Mouse (Mus musculus) hindbrain, postnatal 0 days (tissue): ENCODE results near the gene Rundc1. TPM values are rescaled to one million over a fixed set of nuclear protein-coding genes. Genes with fewer than 3 reads are reported as not detected.
"Not testable (repeated sequence)": the region's sequence is repeated elsewhere in the genome, so short reads cannot be mapped to it uniquely, and the experiment has no call there.

Source experiments
- ATAC-seq: fragments of 200-750 bp; cut with Nextera tagmentation; 2 replicates; pipeline ENCODE4 v1.8.0; 2017; ENCODE audit warnings: mild to moderate bottlenecking, moderate TSS enrichment, moderate library complexity
- DNase-seq: peaks from one replicate; pipeline ENCODE4 v3.0.0-alpha.2; 2015; ENCODE audit warnings: low spot score
- H3K27ac ChIP-seq: fragments of 300-500 bp; sonication (generic); 2 replicates; pipeline ENCODE4 v1.5.1; 2014; ENCODE audit warnings: mild to moderate bottlenecking
- H3K27me3 ChIP-seq: fragments of 300-500 bp; sonication (generic); 2 replicates; pipeline ENCODE4 v1.6.1; 2014; ENCODE audit warnings: low read length, mixed read lengths; ENCODE audit not compliant: insufficient read depth
- H3K36me3 ChIP-seq: fragments of 300-500 bp; sonication (generic); 2 replicates; pipeline ENCODE4 v1.6.1; 2014; ENCODE audit warnings: low read length, mixed read lengths; ENCODE audit not compliant: insufficient read depth
- H3K4me1 ChIP-seq: fragments of 300-500 bp; sonication (generic); 2 replicates; pipeline ENCODE4 v1.6.1; 2014; ENCODE audit warnings: antibody characterized with exemption, low read length, mixed read lengths; ENCODE audit not compliant: insufficient read depth
- H3K4me2 ChIP-seq: fragments of 300-500 bp; sonication (generic); 2 replicates; pipeline ENCODE4 v1.6.1; 2014; ENCODE audit warnings: low read depth, mild to moderate bottlenecking, low read length, moderate library complexity, mixed read lengths
- H3K4me3 ChIP-seq: fragments of 300-500 bp; sonication (generic); 2 replicates; pipeline ENCODE4 v1.5.1; 2014; ENCODE audit warnings: low read length
- H3K9ac ChIP-seq: fragments of 300-500 bp; sonication (generic); replicated peaks from 2 replicates; pipeline ENCODE4 v1.6.1; 2014; ENCODE audit warnings: mild to moderate bottlenecking, low read length, moderate library complexity, mixed read lengths
- H3K9me3 ChIP-seq: fragments of 300-500 bp; sonication (generic); 2 replicates; pipeline ENCODE4 v1.6.1; 2016; ENCODE audit warnings: low read length, mixed read lengths
- CTCF ChIP-seq: IDR thresholded peaks from 2 replicates; pipeline ENCODE4 v1.5.1; 2016; ENCODE audit warnings: antibody characterized with exemption, control low read depth, low read depth
- WGBS: fragments of 180-500 bp; shearing (Covaris S2); extraction: QIAGEN DNeasy Blood & Tissue Kit; methylation state at CpG from one replicate; pipeline ENCODE4 v1.1.7; 2014; 5-methylcytosine and 5-hydroxymethylcytosine counted together
- polyA plus RNA-seq: library from polyadenylated mRNA; unstranded; fragments of >200 nt; fragmentation: Nextera tagmentation; extraction: Ambion mirVana; gene quantifications from 2 replicates; pipeline ENCODE4 v1.2.1, GENCODE M21; 2015
- total RNA-seq: library from RNA; depleted of rRNA; stranded (reverse); fragments of >200 nt; gene quantifications from 2 replicates; pipeline ENCODE4 v1.2.3, GENCODE M21; 2014

Gene Rundc1
- total and polyA plus RNA-seq, 2 experiments from 2014 or later = 11.6 to 21.4 TPM

DNA sequence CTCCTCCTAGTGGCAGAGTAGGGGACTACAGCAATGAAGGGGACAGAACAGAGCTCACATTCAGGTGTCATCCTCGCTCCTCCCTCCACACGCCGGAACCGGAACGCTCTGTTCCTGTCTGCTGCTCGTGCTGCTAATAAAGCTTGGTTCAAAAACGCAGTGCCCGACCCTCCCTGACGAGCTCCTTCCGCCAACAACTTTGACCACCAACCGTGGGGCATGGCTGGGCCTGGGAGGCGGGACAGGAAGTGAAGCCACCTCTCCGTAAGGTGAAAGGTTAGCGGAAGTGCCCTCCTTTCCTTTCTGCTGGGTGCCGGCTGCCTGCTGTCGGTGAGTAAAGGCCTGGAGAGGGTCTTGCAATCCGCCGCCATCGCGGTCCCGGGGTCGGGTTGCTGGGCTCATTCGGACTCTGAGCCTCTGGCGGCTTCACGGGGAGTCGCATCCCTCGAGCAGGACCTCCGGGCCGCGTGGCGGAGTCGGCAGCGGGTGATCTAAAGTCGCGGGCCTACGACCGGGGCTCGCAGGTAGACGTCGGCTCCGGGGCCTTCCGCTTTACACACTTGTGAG, 17.3 kb downstream of the Rundc1 start, which contains the start of gene Rpl27:
Rpl27 (plus strand) TSS at position 172 of the 567 bp plus-strand sequence.
- Histone ChIP-seq H3K4me1 (no peaks in the 10 kb centered on the region), H3K4me2 (peak within 1 kb of the TSS; percentile 85), H3K27ac (peak within 1 kb of the TSS; percentile 95), H3K9ac (peak within 1 kb of the TSS; percentile 95), H3K27me3 (no peaks in the 10 kb centered on the region), H3K9me3 (no peaks in the 10 kb centered on the region), H3K36me3 (peaks cover 18% of the 10 kb centered on the region), H3K4me3 (peak within 1 kb of the TSS; percentile 79)
- DNase-seq (peak; percentile 99), ATAC-seq (peak; percentile 98)
- under 1% methylated on average over 42 of the region's 42 CpGs for WGBS
- TF ChIP-seq CTCF = peak; percentile 93

DNA sequence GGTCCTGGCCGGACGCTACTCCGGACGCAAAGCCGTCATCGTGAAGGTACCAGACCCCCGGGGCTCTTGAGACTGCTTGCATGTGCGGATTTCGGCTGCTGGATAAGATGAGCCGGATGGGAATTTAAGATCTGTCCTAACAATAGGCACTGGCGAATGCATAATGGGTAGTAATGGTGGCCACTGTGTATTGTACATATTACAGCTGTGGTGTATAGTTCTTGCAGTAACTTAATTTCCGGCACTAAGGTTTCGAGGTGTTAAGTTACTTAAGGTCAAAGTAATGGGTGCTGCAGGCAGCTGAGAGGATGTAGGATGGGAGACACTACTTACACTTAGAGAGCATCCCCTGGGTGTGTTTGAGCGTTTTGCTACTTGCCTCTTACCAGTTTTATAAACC, 17.9 kb downstream of the Rundc1 start:
- WGBS = 0% methylated on average over 14 of the region's 14 CpGs
- Histone ChIP-seq H3K9me3 (no peaks in the 10 kb centered on the region), H3K4me1 (no peaks in the 10 kb centered on the region), H3K4me2 (peak overlapping the region; percentile 85), H3K36me3 (peaks cover 18% of the 10 kb centered on the region), H3K9ac (peak overlapping the region; percentile 95), H3K27me3 (no peaks in the 10 kb centered on the region), H3K27ac (peak overlapping the region; percentile 95), H3K4me3 (peak overlapping the region; percentile 79)
- peak; percentile 51 for DNase-seq
- TF ChIP-seq CTCF = no peak
- no peak for ATAC-seq

DNA sequence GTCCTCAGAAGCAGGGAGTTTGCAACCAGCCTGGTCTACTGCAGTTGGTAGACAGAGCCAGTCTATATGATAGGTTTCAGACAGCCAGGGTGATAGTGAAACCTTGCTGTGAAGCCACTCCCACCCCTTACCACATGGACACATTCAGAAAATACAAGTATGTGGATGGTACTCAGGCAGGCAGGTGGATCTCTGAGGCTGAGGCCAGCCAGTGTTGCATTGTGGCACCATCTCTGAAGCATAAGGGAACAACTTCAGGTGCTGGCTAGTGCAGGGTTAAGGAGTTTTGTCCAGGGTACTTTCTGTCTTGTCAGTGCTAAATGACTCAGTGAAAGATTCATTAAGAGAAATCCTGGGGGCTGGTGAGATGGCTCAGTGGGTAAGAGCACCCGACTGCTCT, 21.4 kb downstream of the Rundc1 start:
- Histone ChIP-seq H3K4me2 (no peak overlapping the region), H3K9me3 (no peaks in the 10 kb centered on the region), H3K9ac (no peak overlapping the region), H3K27me3 (no peaks in the 10 kb centered on the region), H3K27ac (no peak overlapping the region), H3K4me1 (no peaks in the 10 kb centered on the region), H3K4me3 (no peak overlapping the region), H3K36me3 (peaks cover 18% of the 10 kb centered on the region)
- ATAC-seq (no peak), DNase-seq (no peak)
- 71% methylated on average over 1 of the region's 1 CpGs for WGBS
- no peak for TF ChIP-seq CTCF

GRCm38 (mm10) chr11:101446860-101447259, 22.0 kb downstream of the Rundc1 start:
- not testable (repeated sequence) for H3K4me3 ChIP-seq, DNase-seq, H3K4me2 ChIP-seq, H3K27me3 ChIP-seq, H3K9me3 ChIP-seq, ATAC-seq, H3K4me1 ChIP-seq, H3K9ac ChIP-seq, H3K27ac ChIP-seq
- 91% methylated on average over 8 of the region's 8 CpGs for WGBS
- H3K36me3 ChIP-seq = peaks cover 18% of the 10 kb centered on the region

DNA sequence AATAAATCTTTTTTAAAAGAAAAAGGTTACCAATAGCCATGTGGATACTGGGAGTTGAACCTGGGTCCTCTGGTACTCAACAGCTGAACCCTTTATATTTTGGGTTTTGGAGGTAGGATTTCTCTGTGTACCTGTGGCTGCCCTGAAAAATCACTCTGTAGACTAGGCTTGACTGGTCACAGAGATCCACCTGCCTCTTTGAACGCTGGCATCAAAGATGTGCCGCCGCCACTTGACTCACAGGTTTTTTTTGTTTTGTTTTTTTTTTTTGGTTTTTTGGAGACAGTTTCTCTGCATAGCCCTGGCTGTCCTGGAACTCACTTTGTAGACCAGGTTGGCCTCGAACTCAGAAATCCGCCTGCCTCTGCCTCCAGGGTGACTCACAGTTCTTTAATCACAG, 22.9 kb downstream of the Rundc1 start:
- H3K4me3 ChIP-seq = no peak overlapping the region
- DNase-seq = no peak
- H3K4me1 ChIP-seq = no peaks in the 10 kb centered on the region
- TF ChIP-seq CTCF = no peak
- 91% methylated on average over 5 of the region's 5 CpGs for WGBS
- H3K27me3 ChIP-seq = no peaks in the 10 kb centered on the region
- ATAC-seq = no peak
- no peak overlapping the region for H3K9ac ChIP-seq
- no peak overlapping the region for H3K27ac ChIP-seq
- no peak overlapping the region for H3K4me2 ChIP-seq
- peaks cover 18% of the 10 kb centered on the region for H3K36me3 ChIP-seq
- H3K9me3 ChIP-seq = no peaks in the 10 kb centered on the region

DNA sequence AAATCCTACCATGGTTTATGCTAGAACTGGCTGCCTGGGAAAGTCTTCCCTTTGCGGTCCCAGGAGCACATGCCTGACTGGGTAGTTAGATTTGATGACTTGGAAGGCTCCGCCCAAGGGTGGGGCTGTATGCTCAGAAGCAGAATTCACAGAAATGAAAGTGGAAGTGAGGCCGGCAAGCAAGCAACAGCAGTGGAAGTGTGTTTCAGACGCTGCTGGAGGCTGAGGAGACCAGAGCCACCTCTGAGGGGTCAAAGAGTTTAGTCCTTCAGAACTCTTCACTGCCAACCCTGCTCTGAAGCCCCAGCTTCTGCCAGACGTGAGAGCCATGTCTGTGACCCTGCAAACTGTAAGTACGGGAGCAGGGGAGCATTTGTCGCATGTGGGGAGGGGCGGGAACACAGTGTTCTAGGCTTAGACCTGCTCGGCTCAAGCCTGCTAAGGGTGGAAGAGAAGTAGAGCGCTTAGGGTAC, 23.4 kb downstream of the Rundc1 start, which contains the start of gene Ifi35:
Ifi35 (plus strand) TSS at position 134 of the 473 bp plus-strand sequence.
- peak within 1 kb of the TSS; percentile 18; the same call in 1 of the 2 replicates for H3K4me3 ChIP-seq
- H3K27me3 ChIP-seq = no peaks in the 10 kb centered on the region
- H3K4me2 ChIP-seq = peak within 1 kb of the TSS; percentile 35
- no peak for TF ChIP-seq CTCF
- no peaks in the 10 kb centered on the region for H3K4me1 ChIP-seq
- ATAC-seq = no peak
- peaks cover 18% of the 10 kb centered on the region for H3K36me3 ChIP-seq
- no peak within 1 kb of the TSS for H3K27ac ChIP-seq
- WGBS = 38% methylated on average over 10 of the region's 10 CpGs
- no peak for DNase-seq
- peak within 1 kb of the TSS; percentile 18; the same call in 1 of the 2 replicates for H3K9ac ChIP-seq
- no peaks in the 10 kb centered on the region for H3K9me3 ChIP-seq

DNA sequence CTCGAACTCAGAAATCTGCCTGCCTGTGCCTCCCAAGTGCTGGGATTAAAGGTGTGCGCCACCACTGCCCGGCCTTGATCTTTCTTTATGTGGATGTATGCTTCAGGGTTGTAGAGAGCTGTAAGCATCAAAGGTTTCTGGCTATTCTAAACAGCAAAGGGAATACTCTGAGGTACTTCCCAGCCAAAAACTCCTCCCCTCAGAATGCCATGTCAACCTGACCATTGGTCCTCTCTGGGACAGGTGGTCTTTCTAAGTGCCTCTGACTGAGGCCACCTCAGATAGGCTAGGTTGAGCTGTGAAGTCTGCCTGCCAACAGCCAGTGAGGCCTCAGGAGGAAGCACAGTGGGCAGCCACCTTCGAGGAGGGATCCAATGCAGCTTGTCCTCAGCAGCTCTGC, 24.0 kb downstream of the Rundc1 start:
- no peak overlapping the region for H3K9ac ChIP-seq
- DNase-seq = no peak
- peaks cover 13% of the 10 kb centered on the region for H3K36me3 ChIP-seq
- WGBS = 87% methylated on average over 4 of the region's 4 CpGs
- H3K4me1 ChIP-seq = no peaks in the 10 kb centered on the region
- H3K27ac ChIP-seq = no peak overlapping the region
- ATAC-seq = no peak
- no peaks in the 10 kb centered on the region for H3K27me3 ChIP-seq
- H3K4me3 ChIP-seq = 0 out of 2 replicates have a peak overlapping the region, but pooled peaks have one; percentile 18
- no peaks in the 10 kb centered on the region for H3K9me3 ChIP-seq
- no peak for TF ChIP-seq CTCF
- H3K4me2 ChIP-seq = peak overlapping the region; percentile 35

GRCm38 (mm10) chr11:101449596-101449995, 24.7 kb downstream of the Rundc1 start:
- H3K4me1 ChIP-seq, H3K9ac ChIP-seq, ATAC-seq, H3K27ac ChIP-seq, H3K36me3 ChIP-seq, DNase-seq, H3K4me3 ChIP-seq, H3K9me3 ChIP-seq, H3K27me3 ChIP-seq, H3K4me2 ChIP-seq: not testable (repeated sequence)
- WGBS = 90% methylated on average over 4 of the region's 4 CpGs
